Mouse (Mus musculus) C2C12 (cell line): ENCODE measurements around the gene Id1. TPM values are rescaled to one million over a fixed set of nuclear protein-coding genes. Genes with fewer than 3 reads are reported as not detected.

Source experiments
- H3K27me3 ChIP-seq: one replicate; pipeline ENCODE4 v1.6.1; 2011; ENCODE audit not compliant: control insufficient read depth, insufficient read depth, insufficient read length
- H3K36me3 ChIP-seq: one replicate; pipeline ENCODE4 v1.6.1; 2011; ENCODE audit not compliant: control insufficient read depth, insufficient read depth
- H3K4me3 ChIP-seq: one replicate; pipeline ENCODE4 v1.5.1; 2011; ENCODE audit warnings: mild to moderate bottlenecking, control low read depth; ENCODE audit not compliant: poor library complexity, insufficient read depth, severe bottlenecking
- H3K79me2 ChIP-seq: one replicate; pipeline ENCODE4 v1.6.1; 2011; ENCODE audit not compliant: control insufficient read depth, insufficient read depth
- H3K79me3 ChIP-seq: one replicate; pipeline ENCODE4 v1.6.1; 2011; ENCODE audit warnings: low read depth, control low read depth
- H3ac ChIP-seq: one replicate; pipeline ENCODE3; 2011; ENCODE audit warnings: low read depth; ENCODE audit not compliant: control insufficient read depth, insufficient read length
- CEBPB ChIP-seq: IDR thresholded peaks from one replicate; pipeline ENCODE4 v1.6.1; 2011; ENCODE audit warnings: low read depth, mild to moderate bottlenecking, control low read depth, moderate library complexity
- CTCF ChIP-seq: IDR thresholded peaks from one replicate; pipeline ENCODE4 v1.5.1; 2011; ENCODE audit not compliant: control insufficient read depth, insufficient read depth, insufficient read length
- FOSL1 ChIP-seq: IDR thresholded peaks from one replicate; pipeline ENCODE4 v1.8.0; 2011; ENCODE audit warnings: mild to moderate bottlenecking, low read length; ENCODE audit not compliant: poor library complexity, insufficient read depth, severe bottlenecking
- MAX ChIP-seq: IDR thresholded peaks from one replicate; pipeline ENCODE4 v1.6.1; 2011; ENCODE audit warnings: mild to moderate bottlenecking, control low read depth
- MYOD1 ChIP-seq: IDR thresholded peaks from one replicate; pipeline ENCODE4 v1.6.1; 2011; ENCODE audit warnings: low read depth; ENCODE audit not compliant: control insufficient read depth, insufficient read length
- MYOG ChIP-seq: IDR thresholded peaks from one replicate; pipeline ENCODE4 v1.6.1; 2011; ENCODE audit not compliant: control insufficient read depth, insufficient read length; ENCODE audit errors: extremely low read depth
- USF1 ChIP-seq: IDR thresholded peaks from one replicate; pipeline ENCODE4 v1.6.1; 2011; ENCODE audit warnings: low read depth, mild to moderate bottlenecking, control low read depth, moderate library complexity
- polyA plus RNA-seq: library from polyadenylated mRNA; unstranded; fragments of >200 nt; fragmentation: generic; extraction: Trizol; gene quantifications from one replicate; pipeline ENCODE4 v1.2.1, GENCODE M21; 2012; ENCODE audit warnings: missing spikeins

Gene Id1
- polyA plus RNA-seq, 1 experiment = 503 TPM

GRCm38 (mm10) chr2:152764172-152765044 lies 28.4 kb downstream of the Id1 start:
- Histone ChIP-seq H3K27me3 (no peaks in the 10 kb centered on the region), H3ac (no peak overlapping the region), H3K79me2 (no peaks in the 10 kb centered on the region), H3K79me3 (no peaks in the 10 kb centered on the region), H3K4me3 (no peak overlapping the region), H3K36me3 (no peaks in the 10 kb centered on the region)
- TF ChIP-seq MAX (no peak), CTCF (no peak), FOSL1 (no peak), MYOD1 (no peak), MYOG (no peak), USF1 (no peak), CEBPB (no peak)

- Histone ChIP-seq H3K4me3 (no peak overlapping the region), H3ac (no peak overlapping the region), H3K36me3 (no peaks in the 10 kb centered on the region), H3K79me3 (no peaks in the 10 kb centered on the region), H3K27me3 (no peaks in the 10 kb centered on the region), H3K79me2 (no peaks in the 10 kb centered on the region)
- no peak for TF ChIP-seq CTCF
Observed at GRCm38 (mm10) chr2:152765045-152765674, 29.1 kb downstream of the Id1 start.

- no peak overlapping the region for H3K4me3 ChIP-seq
- no peak overlapping the region for H3ac ChIP-seq
- H3K79me2 ChIP-seq = no peaks in the 10 kb centered on the region
- H3K36me3 ChIP-seq = no peaks in the 10 kb centered on the region
- TF ChIP-seq MAX (no peak), CTCF (peak; percentile 92), MYOD1 (peak; percentile 61)
- no peaks in the 10 kb centered on the region for H3K79me3 ChIP-seq
- H3K27me3 ChIP-seq = no peaks in the 10 kb centered on the region
Observed at GRCm38 (mm10) chr2:152766387-152767123, 30.5 kb downstream of the Id1 start.

GRCm38 (mm10) chr2:152767618-152768271 lies 31.7 kb downstream of the Id1 start:
- no peak overlapping the region for H3ac ChIP-seq
- TF ChIP-seq CTCF (peak; percentile 7), MYOD1 (no peak)
- no peak overlapping the region for H3K4me3 ChIP-seq
- H3K27me3 ChIP-seq = no peaks in the 10 kb centered on the region
- no peaks in the 10 kb centered on the region for H3K36me3 ChIP-seq
- H3K79me2 ChIP-seq = no peaks in the 10 kb centered on the region
- no peaks in the 10 kb centered on the region for H3K79me3 ChIP-seq

- H3K79me2 ChIP-seq = no peaks in the 10 kb centered on the region
- no peaks in the 10 kb centered on the region for H3K79me3 ChIP-seq
- H3K36me3 ChIP-seq = no peaks in the 10 kb centered on the region
- H3ac ChIP-seq = no peak overlapping the region
- TF ChIP-seq CEBPB = no peak
- no peak for TF ChIP-seq CTCF
- no peak for TF ChIP-seq MYOD1
- TF ChIP-seq USF1 = no peak
- TF ChIP-seq MYOG = no peak
- no peak for TF ChIP-seq MAX
- no peak for TF ChIP-seq FOSL1
- no peak overlapping the region for H3K4me3 ChIP-seq
- H3K27me3 ChIP-seq = no peaks in the 10 kb centered on the region
Observed at GRCm38 (mm10) chr2:152769677-152770076, 33.6 kb downstream of the Id1 start.

- Histone ChIP-seq H3K27me3 (no peaks in the 10 kb centered on the region), H3K36me3 (no peaks in the 10 kb centered on the region), H3ac (no peak overlapping the region), H3K79me3 (no peaks in the 10 kb centered on the region), H3K4me3 (no peak overlapping the region), H3K79me2 (no peaks in the 10 kb centered on the region)
- TF ChIP-seq CEBPB = no peak
- no peak for TF ChIP-seq MYOD1
- TF ChIP-seq CTCF = no peak
- TF ChIP-seq MYOG = no peak
- TF ChIP-seq MAX = no peak
- TF ChIP-seq FOSL1 = no peak
- no peak for TF ChIP-seq USF1
Observed at GRCm38 (mm10) chr2:152771571-152771970, 35.5 kb downstream of the Id1 start.
